In genomic region chr14:77518017-77518416, GRCm38 (mm10) we compare ENCODE assay signal across 19 mouse cellular contexts.
DNase-seq lines count a peak whose midpoint lies in the region; ATAC-seq and TF ChIP-seq lines count a peak whose summit lies in the region.
"Had no signal": no experiment of that assay in that cellular context is flagged by ENCODE, and none has a peak within 500 bp of the region (broad histone marks: within the 10 kb centered on the region; RNA-seq: fewer than 3 reads in every experiment).

No protein-coding gene starts in this region.

- no peak for ATAC-seq in kidney, embryonic 14.5 days (ENCODE audit: low FRiP score, low TSS enrichment)
- ATAC-seq in hindbrain, embryonic 14.5 days (ENCODE audit: low FRiP score), result no peak
- ATAC-seq: forebrain, embryonic 14.5 days; forebrain, embryonic 16.5 days; Patski had no signal

- H3K27ac ChIP-seq in ES-Bruce4 (ENCODE audit: insufficient read depth, low read length) (peak overlapping the region; percentile 91), ES-E14 (ENCODE audit: insufficient read depth, low read depth, low read length, poor library complexity, severe bottlenecking) (peak overlapping the region; percentile 97)
- no peak overlapping the region for H3K27ac ChIP-seq in kidney, embryonic 14.5 days (ENCODE audit: low read depth, low read length)
- H3K27ac ChIP-seq in hindbrain, embryonic 14.5 days, result no peak overlapping the region
- H3K27ac ChIP-seq: embryonic facial prominence, embryonic 10.5 days; embryonic facial prominence, embryonic 12.5 days had no signal

- H3K4me3 ChIP-seq in E14TG2a.4 (replicated peaks; ENCODE audit: low read length) (peak overlapping the region; percentile 86), ES-Bruce4 (ENCODE audit: low read depth, low read length) (no peak overlapping the region), ES-E14 (ENCODE audit: insufficient read depth in 1 of 2, low read depth in 1 of 2, low read length in 2 of 2, poor library complexity in 1 of 2, severe bottlenecking in 1 of 2) (peak overlapping the region in 1 of 2 experiments; percentile 5; a peak in 2 of 4 replicates)
- no peak overlapping the region for H3K4me3 ChIP-seq in kidney, embryonic 14.5 days (ENCODE audit: low read length)
- no peak overlapping the region for H3K4me3 ChIP-seq in hindbrain, embryonic 14.5 days (replicated peaks; ENCODE audit: low read length)
- H3K4me3 ChIP-seq: embryonic facial prominence, embryonic 10.5 days; embryonic facial prominence, embryonic 12.5 days had no signal

- no peak overlapping the region for H3K4me2 ChIP-seq in kidney, embryonic 14.5 days (replicated peaks; ENCODE audit: low read depth, low read length)
- no peak overlapping the region for H3K4me2 ChIP-seq in hindbrain, embryonic 14.5 days (replicated peaks)
- H3K4me2 ChIP-seq: embryonic facial prominence, embryonic 12.5 days had no signal

- TF ChIP-seq CTCF in E14TG2a.4 (conservative IDR thresholded peaks at IDR 0.05; ENCODE audit: low read length) (no peak), ES-Bruce4 (IDR thresholded peaks at IDR 0.05; ENCODE audit: low read depth, low read length) (no peak)

- DNase-seq in ES-E14 (ENCODE audit: low read depth, low spot score) (no peak), R1 (ENCODE audit: low read depth, low spot score) (peak; percentile 85)
- DNase-seq in hindbrain, embryonic 14.5 days (ENCODE audit: low spot score), result no peak
- no peak for DNase-seq in kidney, postnatal 14 days
- DNase-seq: adrenal gland, adult 2 months; adrenal gland, postnatal 36 days; cerebellum, adult 11-12 months; cerebellum, adult 2 months; cerebellum, adult 9-10 months; cerebellum, postnatal 10 days; cerebellum, postnatal 25 days had no signal

- H3K9me3 ChIP-seq in E14TG2a.4 (ENCODE audit: low read length), result peaks cover 4% of the 10 kb centered on the region
- H3K9me3 ChIP-seq in ES-Bruce4 (replicated peaks; ENCODE audit: control insufficient read depth, insufficient read depth, low read length, poor library complexity, severe bottlenecking), result peaks cover 3% of the 10 kb centered on the region; the same call in 1 of the 2 replicates
- no peaks in the 10 kb centered on the region for H3K9me3 ChIP-seq in ES-E14 (ENCODE audit: control insufficient read depth, insufficient read depth, low read depth, low read length)
- 0 out of 2 replicates have a peak, but pooled peaks cover 2% of the 10 kb centered on the region for H3K9me3 ChIP-seq in kidney, embryonic 14.5 days (ENCODE audit: control insufficient read depth, low read length)
- peaks cover 4% of the 10 kb centered on the region; the same call in 1 of the 2 replicates for H3K9me3 ChIP-seq in hindbrain, embryonic 14.5 days (ENCODE audit: control insufficient read depth, low read length)
- H3K9me3 ChIP-seq: embryonic facial prominence, embryonic 10.5 days; embryonic facial prominence, embryonic 12.5 days had no signal

- H3K27me3 ChIP-seq in E14TG2a.4 (ENCODE audit: insufficient read depth, low read length) (no peaks in the 10 kb centered on the region), ES-Bruce4 (ENCODE audit: control insufficient read depth, insufficient read depth, low read length, poor library complexity, severe bottlenecking) (no peaks in the 10 kb centered on the region)
- H3K27me3 ChIP-seq in kidney, embryonic 14.5 days (ENCODE audit: control insufficient read depth, insufficient read depth, low read length), result no peaks in the 10 kb centered on the region
- H3K27me3 ChIP-seq in hindbrain, embryonic 14.5 days (ENCODE audit: control insufficient read depth, insufficient read depth, low read length), result no peaks in the 10 kb centered on the region
- H3K27me3 ChIP-seq: embryonic facial prominence, embryonic 12.5 days; Patski had no signal

- 76% methylated on average over 4 of the region's 4 CpGs for WGBS in kidney, embryonic 14.5 days
- 81% methylated on average over 4 of the region's 4 CpGs for WGBS in hindbrain, embryonic 14.5 days

- H3K4me1 ChIP-seq in E14TG2a.4 (replicated peaks; ENCODE audit: low read depth, low read length) (peaks cover 60% of the 10 kb centered on the region), ES-Bruce4 (ENCODE audit: control insufficient read depth, insufficient read depth, low read length) (peaks cover 4% of the 10 kb centered on the region), ES-E14 (ENCODE audit: control insufficient read depth in 2 of 2, insufficient read depth in 2 of 2, low read length in 2 of 2, poor library complexity in 1 of 2) (peaks cover 7 to 14% of the 10 kb centered on the region in 2 experiments)
- no peaks in the 10 kb centered on the region for H3K4me1 ChIP-seq in kidney, embryonic 14.5 days (ENCODE audit: control insufficient read depth, insufficient read depth, low read length)
- H3K4me1 ChIP-seq in hindbrain, embryonic 14.5 days (replicated peaks; ENCODE audit: control insufficient read depth, insufficient read depth, low read length), result no peaks in the 10 kb centered on the region
- H3K4me1 ChIP-seq: embryonic facial prominence, embryonic 10.5 days; embryonic facial prominence, embryonic 12.5 days had no signal

- in situ Hi-C loops in ES-E14 (cut with MboI; ENCODE audit: low sequenced_read_pairs in 2 of 2, unreplicated experiment in 2 of 2), result no loop called here

- H3K36me3 ChIP-seq in E14TG2a.4 (ENCODE audit: insufficient read depth, low read length) (peaks cover 12% of the 10 kb centered on the region), ES-Bruce4 (ENCODE audit: control insufficient read depth, insufficient read depth, low read length, poor library complexity, severe bottlenecking) (no peaks in the 10 kb centered on the region), ES-E14 (ENCODE audit: control insufficient read depth, insufficient read depth, low read length, poor library complexity, severe bottlenecking) (no peaks in the 10 kb centered on the region)
- no peaks in the 10 kb centered on the region for H3K36me3 ChIP-seq in kidney, embryonic 14.5 days (ENCODE audit: control insufficient read depth, insufficient read depth, low read length)
- no peaks in the 10 kb centered on the region for H3K36me3 ChIP-seq in hindbrain, embryonic 14.5 days (replicated peaks; ENCODE audit: control insufficient read depth, insufficient read depth)
- H3K36me3 ChIP-seq: embryonic facial prominence, embryonic 10.5 days; embryonic facial prominence, embryonic 12.5 days had no signal

- TF ChIP-seq POLR2A in ES-Bruce4 (IDR thresholded peaks at IDR 0.05; ENCODE audit: insufficient read depth, low read length), result no peak

- TF ChIP-seq EP300 in ES-Bruce4 (IDR thresholded peaks at IDR 0.05; ENCODE audit: insufficient read depth, low read depth, low read length), result peak; percentile 75

- H3K9ac ChIP-seq in ES-Bruce4 (ENCODE audit: low read depth, poor library complexity, severe bottlenecking), result peak overlapping the region; percentile 31; the same call in 1 of the 2 replicates
- peak overlapping the region; percentile 26; the same call in 1 of the 2 replicates for H3K9ac ChIP-seq in ES-E14 (ENCODE audit: insufficient read depth, low read depth, low read length, poor library complexity, severe bottlenecking)
- no peak overlapping the region for H3K9ac ChIP-seq in kidney, embryonic 14.5 days (ENCODE audit: low read depth, low read length)
- H3K9ac ChIP-seq in hindbrain, embryonic 14.5 days, result no peak overlapping the region
- H3K9ac ChIP-seq: embryonic facial prominence, embryonic 12.5 days had no signal

TF ChIP-seq in ES-E14, 5 proteins besides CTCF, POLR2A, EP300 and RAD21:
- TF ChIP-seq HCFC1 (IDR thresholded peaks at IDR 0.05; ENCODE audit: borderline replicate concordance, insufficient read depth, low read length), result no peak

Comparison
In these comparisons a context has a peak if more than half of its experiments do, and no peak if none do; other contexts are left out.
1. H3K27ac ChIP-seq: peak in ES-Bruce4 (single experiment) and ES-E14 (single experiment); none in kidney, embryonic 14.5 days (single experiment) and hindbrain, embryonic 14.5 days (single experiment).
2. H3K9ac ChIP-seq: peak in ES-Bruce4 (single experiment) and ES-E14 (single experiment); none in kidney, embryonic 14.5 days (single experiment) and hindbrain, embryonic 14.5 days (single experiment).